Comparison of ENCODE assay signal across 7 mouse cellular contexts in the genomic region with DNA sequence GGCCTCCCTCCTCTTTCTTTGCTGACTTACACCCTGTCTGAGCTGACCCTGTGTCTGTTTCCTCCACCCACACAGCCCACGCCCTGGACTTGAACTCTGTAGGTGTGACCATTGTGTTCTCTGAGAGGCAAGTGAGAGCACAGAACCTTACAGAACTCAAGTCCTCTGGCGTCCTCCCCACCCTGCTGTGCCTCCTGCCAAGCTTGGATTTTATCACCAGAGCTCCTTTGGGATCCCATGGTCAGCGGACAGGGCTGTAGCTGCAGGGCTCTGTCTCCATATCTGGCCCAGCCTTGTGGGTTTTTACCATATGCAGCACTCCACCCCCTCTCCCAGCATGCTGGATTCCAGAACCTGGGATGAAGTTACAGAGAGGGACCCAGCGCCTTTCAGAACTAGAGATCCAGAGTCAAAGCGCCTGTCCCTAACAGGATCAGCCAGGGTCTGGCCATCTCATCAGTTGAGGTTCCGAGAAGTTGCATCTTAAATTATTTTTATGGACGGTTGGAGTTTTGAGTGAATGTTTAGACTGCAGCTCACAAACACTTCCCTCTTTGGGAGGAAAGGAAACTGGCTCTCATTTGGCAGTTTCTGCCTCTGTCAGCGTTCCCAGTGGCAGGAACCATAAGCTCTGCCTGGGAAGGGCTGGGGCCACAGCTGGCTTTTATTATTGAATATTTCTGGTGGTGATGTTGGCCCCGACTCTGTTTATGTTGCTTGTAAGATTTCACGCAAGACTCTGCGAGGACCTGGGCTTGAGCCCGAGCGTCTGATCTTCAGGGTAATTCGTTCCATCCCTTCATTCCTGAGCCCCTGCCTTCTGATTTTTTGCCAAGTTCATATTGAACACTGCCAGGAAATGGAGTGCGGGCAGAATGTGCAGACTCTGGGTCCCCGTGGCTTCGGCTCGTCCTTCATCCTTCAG.
A peak's percentile ranks its signal among the peaks of the same experiment; 100 is the strongest.
DNase-seq lines count a peak whose midpoint lies in the region; ATAC-seq and TF ChIP-seq lines count a peak whose summit lies in the region.

No protein-coding gene starts in this region.

- H3K9me3 ChIP-seq in hindbrain, embryonic 15.5 days = no peaks in the 10 kb centered on the region
- no peaks in the 10 kb centered on the region for H3K9me3 ChIP-seq in neural tube, embryonic 11.5 days (ENCODE audit: control insufficient read depth, low read length)

- H3K36me3 ChIP-seq in hindbrain, embryonic 15.5 days = no peaks in the 10 kb centered on the region
- H3K36me3 ChIP-seq in liver, adult 2 months (ENCODE audit: control insufficient read depth, insufficient read depth, low read length) = no peaks in the 10 kb centered on the region
- no peaks in the 10 kb centered on the region for H3K36me3 ChIP-seq in neural tube, embryonic 11.5 days (ENCODE audit: control insufficient read depth, insufficient read depth, low read length)

- peaks cover 15% of the 10 kb centered on the region for H3K4me1 ChIP-seq in hindbrain, embryonic 15.5 days (replicated peaks)
- H3K4me1 ChIP-seq in liver, adult 2 months (ENCODE audit: control insufficient read depth, insufficient read depth, low read length) = no peaks in the 10 kb centered on the region
- 0 out of 2 replicates have a peak, but pooled peaks cover 4% of the 10 kb centered on the region for H3K4me1 ChIP-seq in neural tube, embryonic 11.5 days (ENCODE audit: control insufficient read depth, insufficient read depth, low read length)

- no peak for TF ChIP-seq POLR2A in liver, adult 2 months (IDR thresholded peaks at IDR 0.05; ENCODE audit: extremely low read depth, insufficient read depth, low read length)

- no peaks in the 10 kb centered on the region for H3K27me3 ChIP-seq in hindbrain, embryonic 15.5 days
- H3K27me3 ChIP-seq in liver, adult 2 months (ENCODE audit: control insufficient read depth, insufficient read depth, low read length) = no peaks in the 10 kb centered on the region
- no peaks in the 10 kb centered on the region for H3K27me3 ChIP-seq in neural tube, embryonic 11.5 days (ENCODE audit: control insufficient read depth, insufficient read depth, low read length)

- WGBS in hindbrain, embryonic 15.5 days = 46% methylated on average over 18 of the region's 18 CpGs
- WGBS in liver, adult 2 months = 63% methylated on average over 18 of the region's 18 CpGs
- 59% methylated on average over 18 of the region's 18 CpGs for WGBS in neural tube, embryonic 11.5 days

- peak overlapping the region; percentile 65 for H3K27ac ChIP-seq in hindbrain, embryonic 15.5 days (replicated peaks)
- peak overlapping the region; percentile 49 for H3K27ac ChIP-seq in liver, adult 2 months (replicated peaks; ENCODE audit: insufficient read depth, low read depth, low read length)
- H3K27ac ChIP-seq in neural tube, embryonic 11.5 days (ENCODE audit: low read depth, low read length) = 0 out of 2 replicates have a peak overlapping the region, but pooled peaks have one; percentile 49

- TF ChIP-seq CTCF in liver, adult 2 months (IDR thresholded peaks at IDR 0.05; ENCODE audit: low read depth, low read length) = no peak

- DNase-seq in T-cell, adult 2 months (ENCODE audit: low spot score) = peak; percentile 21
- peak; percentile 21 to 59 for DNase-seq in adrenal gland, postnatal 36 days
- peak; percentile 78 for DNase-seq in gastrocnemius, postnatal 14 days
- peak; percentile 39 for DNase-seq in liver, adult 2 months (ENCODE audit: extremely low read depth, low read depth, low spot score)
- peak; percentile 43 for DNase-seq in neural tube, embryonic 11.5 days (ENCODE audit: low spot score)
- DNase-seq in spleen, postnatal 36 days (ENCODE audit: low spot score in 2 of 2) = no peak

- intact Hi-C loops in gastrocnemius, postnatal 14 days (cut with DNase I; ENCODE audit: low total_unique reads) = no loop called here

- no peak overlapping the region for H3K9ac ChIP-seq in hindbrain, embryonic 15.5 days
- H3K9ac ChIP-seq in liver, adult 2 months (ENCODE audit: low read depth, low read length) = no peak overlapping the region; the same call in 1 of the 2 replicates
- no peak overlapping the region for H3K9ac ChIP-seq in neural tube, embryonic 11.5 days (ENCODE audit: low read length)

- H3K4me3 ChIP-seq in hindbrain, embryonic 15.5 days = no peak overlapping the region
- H3K4me3 ChIP-seq in liver, adult 2 months (ENCODE audit: insufficient read depth, low read depth, low read length) = no peak overlapping the region
- no peak overlapping the region for H3K4me3 ChIP-seq in neural tube, embryonic 11.5 days (ENCODE audit: low read depth, low read length)

- no peaks in the 10 kb centered on the region for H3K79me2 ChIP-seq in liver, adult 2 months (ENCODE audit: control insufficient read depth, insufficient read depth, low read length)

- ATAC-seq in hindbrain, embryonic 15.5 days (ENCODE audit: low FRiP score, low read depth) = peak; percentile 42; the same call in 1 of the 2 replicates
- ATAC-seq in neural tube, embryonic 11.5 days (ENCODE audit: insufficient read depth, low FRiP score, low TSS enrichment) = no peak; the same call in 1 of the 2 replicates

- H3K4me2 ChIP-seq in hindbrain, embryonic 15.5 days = no peak overlapping the region
- H3K4me2 ChIP-seq in neural tube, embryonic 11.5 days (ENCODE audit: low read depth) = no peak overlapping the region

Comparison
In these comparisons a context has a peak if more than half of its experiments do, and no peak if none do; other contexts are left out.
1. DNase-seq: peak in T-cell, adult 2 months (single experiment), adrenal gland, postnatal 36 days (2 of 2), gastrocnemius, postnatal 14 days (single experiment), liver, adult 2 months (single experiment) and neural tube, embryonic 11.5 days (single experiment); none in spleen, postnatal 36 days (0 of 2).
2. Peak in every context shown above with its lines, with median percentiles within 50 percentile points of each other: H3K27ac ChIP-seq.